Mouse (Mus musculus) lung, postnatal 14 days (tissue): ENCODE data around the gene Tspan9.
A peak's percentile ranks its signal among the peaks of the same experiment; 100 is the strongest.

ENCODE experiments used
- DNase-seq: peaks from one replicate; pipeline ENCODE4 v3.0.0; 2021

Tspan9 gene

GRCm38 (mm10) chr6:128075453-128076003 lies 67.9 kb downstream of the Tspan9 start:
- peak; percentile 22 for DNase-seq

- no peak for DNase-seq
These were observed 72.4 kb downstream of the Tspan9 start for GRCm38 (mm10) chr6:128070921-128071558.

- no peak for DNase-seq
These were observed 73.1 kb downstream of the Tspan9 start for GRCm38 (mm10) chr6:128070072-128070872.

- no peak for DNase-seq
These were observed 75.2 kb downstream of the Tspan9 start for GRCm38 (mm10) chr6:128068144-128068543.

GRCm38 (mm10) chr6:128065982-128066381 lies 77.4 kb downstream of the Tspan9 start:
- DNase-seq: no peak

DNA sequence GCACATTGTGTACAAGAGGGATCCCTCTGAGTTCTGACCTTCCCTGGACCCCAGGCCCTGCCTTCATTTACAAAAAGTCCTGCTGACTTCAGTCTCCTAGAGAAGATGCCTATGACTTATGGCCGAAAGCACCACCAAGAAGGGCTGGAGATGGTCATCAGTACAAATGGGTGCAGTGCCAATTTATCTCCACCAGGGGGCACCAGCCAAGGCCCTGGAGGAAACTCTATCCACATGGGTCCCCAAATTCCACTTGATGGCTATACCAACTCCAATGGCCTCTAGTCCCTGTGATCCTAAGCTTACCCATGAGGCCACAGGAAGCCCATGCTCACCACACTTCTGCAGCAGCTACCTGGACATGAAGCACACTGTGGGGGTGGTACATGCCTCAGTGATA lies 79.9 kb downstream of the Tspan9 start:
- DNase-seq: peak; percentile 69

DNA sequence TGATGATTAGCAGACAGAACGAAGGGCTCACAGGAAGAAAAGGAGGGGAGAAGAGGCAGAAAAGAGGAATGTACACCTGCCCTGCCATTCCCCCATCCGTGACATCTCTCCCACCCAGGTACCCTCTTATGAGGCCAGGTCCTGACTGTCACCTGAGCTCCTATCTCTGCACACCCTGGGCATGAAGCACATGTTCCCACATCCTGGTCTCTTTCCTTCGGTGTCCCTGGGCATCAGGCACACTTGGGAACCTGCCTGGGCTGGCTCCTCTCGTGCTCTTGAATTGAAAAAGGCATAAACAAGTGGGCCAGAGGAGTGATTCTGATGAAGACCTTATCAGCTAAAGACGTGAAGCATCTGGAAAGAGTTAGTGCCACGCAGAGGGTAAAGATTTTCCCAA lies 80.6 kb downstream of the Tspan9 start:
- DNase-seq: no peak

DNA sequence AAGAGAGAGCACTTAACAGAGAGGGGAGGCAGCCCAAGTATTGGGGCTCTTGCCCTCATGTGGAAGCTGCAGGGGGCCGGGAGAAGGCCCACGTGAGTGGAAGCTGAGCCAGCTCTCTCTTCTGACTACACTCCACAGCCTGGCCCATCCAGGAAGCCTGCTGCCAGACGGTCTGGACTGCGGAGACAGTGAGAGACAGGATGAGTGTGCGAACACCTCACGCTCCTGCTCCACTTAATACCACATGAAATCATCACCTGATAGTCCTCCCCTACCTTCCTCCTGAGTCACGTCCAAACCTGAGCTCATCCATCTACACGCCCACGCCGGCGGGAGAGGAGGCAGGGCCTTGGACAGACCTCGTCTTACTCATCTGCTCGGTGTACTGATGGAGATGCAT lies 81.2 kb downstream of the Tspan9 start:
- no peak for DNase-seq

- DNase-seq: no peak
These were observed 82.1 kb downstream of the Tspan9 start for GRCm38 (mm10) chr6:128061342-128061741.

DNA sequence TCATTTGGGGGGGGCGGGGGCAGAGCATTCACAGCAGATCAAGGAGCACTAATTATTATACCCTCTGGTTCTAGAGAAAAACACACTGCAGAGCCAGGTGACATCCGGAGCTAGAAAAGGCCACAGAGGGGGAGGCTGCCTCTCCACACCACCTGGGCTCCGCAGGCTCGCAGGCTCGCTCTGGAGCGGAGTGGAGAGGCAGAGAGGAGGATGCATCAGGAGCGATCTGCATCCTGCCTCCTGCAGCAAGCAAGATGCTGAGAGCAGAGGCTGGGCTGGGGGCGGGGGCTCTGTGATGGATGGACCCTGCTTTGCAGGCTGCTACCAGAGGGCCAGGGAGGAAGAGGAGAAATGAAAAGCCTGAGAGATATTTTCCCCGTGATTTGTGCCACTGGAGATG lies 84.8 kb downstream of the Tspan9 start:
- DNase-seq: no peak

GRCm38 (mm10) chr6:128058157-128058556 lies 85.2 kb downstream of the Tspan9 start:
- DNase-seq: no peak

DNA sequence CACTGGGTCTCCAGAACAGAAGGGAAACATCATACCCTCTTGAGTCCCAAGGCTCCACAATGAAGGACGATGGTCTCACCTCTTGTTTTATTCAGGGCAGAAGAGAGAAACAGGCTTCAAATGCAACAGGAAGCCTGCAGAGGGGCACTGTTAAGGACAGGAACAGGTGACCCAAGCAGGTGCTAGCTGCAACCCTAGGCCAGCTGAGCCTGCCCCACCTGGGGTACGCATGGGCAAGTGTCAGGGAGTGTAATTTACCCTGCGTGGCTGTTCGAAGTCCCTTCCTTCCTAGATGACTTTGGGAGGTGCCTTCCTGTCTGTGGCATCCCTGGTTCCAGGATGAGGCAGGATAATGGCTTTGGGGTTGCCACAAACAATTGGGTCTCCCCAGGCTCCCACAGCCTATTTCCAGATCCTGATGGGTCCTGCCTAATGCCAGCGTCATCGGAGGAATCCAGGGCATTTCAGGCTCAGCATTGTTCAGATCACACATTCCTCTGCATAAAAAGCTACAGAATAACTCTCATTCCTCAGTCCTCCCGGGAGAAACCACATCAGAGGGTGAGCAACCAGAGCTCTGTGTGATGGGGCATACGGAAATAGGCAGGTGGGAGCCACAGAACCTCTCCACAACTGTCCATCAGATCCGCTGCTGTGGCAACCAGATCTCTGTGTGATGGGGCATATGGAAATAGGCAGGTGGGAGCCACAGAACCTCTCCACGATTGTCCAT lies 90.2 kb downstream of the Tspan9 start:
- DNase-seq: no peak

DNA sequence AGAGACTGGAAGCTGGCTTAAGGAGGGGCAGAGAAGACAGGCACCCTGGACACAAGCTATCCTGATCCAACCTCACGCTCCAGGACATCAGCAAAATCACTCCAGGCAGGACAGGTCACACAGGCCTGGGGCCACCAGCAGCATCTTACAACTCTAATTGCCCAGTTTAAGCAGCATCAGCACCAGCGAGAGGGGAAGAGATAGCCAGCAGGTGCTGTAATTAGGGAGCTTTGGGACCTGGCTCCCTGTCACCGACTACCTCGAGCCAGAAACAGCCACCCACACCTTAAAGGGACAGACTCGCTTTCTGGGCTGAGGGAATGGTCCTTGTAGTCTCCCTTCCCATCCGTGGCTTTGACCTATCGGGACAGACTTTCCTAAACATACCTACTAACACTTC lies 95.7 kb downstream of the Tspan9 start:
- DNase-seq: no peak

DNA sequence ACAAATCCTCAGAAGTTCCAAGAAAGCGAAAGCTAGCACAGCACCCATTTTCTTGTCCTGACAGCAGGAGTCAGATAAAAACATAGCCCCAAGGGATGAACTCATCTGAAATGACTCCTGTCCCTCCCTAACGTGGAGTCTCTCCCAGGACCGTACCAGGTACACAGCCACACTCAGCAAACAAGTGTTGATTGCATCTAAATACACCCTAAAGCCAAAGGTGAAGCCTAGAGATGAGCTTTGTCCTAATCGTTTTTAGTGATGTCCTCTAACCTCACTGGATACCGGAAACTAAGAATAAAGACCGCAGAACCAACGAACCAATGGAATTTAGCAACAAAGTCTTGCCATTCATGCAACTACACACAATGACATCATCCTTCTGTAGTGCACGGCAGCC lies 96.2 kb downstream of the Tspan9 start:
- DNase-seq: no peak

GRCm38 (mm10) chr6:128046799-128047198 lies 96.6 kb downstream of the Tspan9 start:
- DNase-seq: no peak

- DNase-seq: no peak
These were observed 98.7 kb downstream of the Tspan9 start for GRCm38 (mm10) chr6:128044691-128045090.

DNA sequence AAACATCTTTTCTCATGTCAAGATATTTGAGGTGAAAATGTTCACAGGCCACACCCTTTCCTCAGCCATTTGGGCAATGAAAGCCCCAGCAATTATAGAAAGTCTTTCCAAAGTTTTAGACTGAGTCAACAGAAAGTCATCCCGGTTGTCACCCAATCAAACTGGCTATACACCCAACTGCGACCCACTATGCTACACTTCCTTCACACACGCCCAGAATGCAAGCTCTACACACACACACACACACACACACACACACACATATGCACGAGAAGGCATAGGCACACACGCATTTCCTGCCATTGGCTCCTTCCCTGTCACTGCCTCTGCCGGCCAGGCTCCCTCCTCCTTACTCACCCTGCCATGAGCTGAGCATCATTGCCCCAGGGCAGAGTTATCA lies 99.9 kb downstream of the Tspan9 start:
- no peak for DNase-seq

DNA sequence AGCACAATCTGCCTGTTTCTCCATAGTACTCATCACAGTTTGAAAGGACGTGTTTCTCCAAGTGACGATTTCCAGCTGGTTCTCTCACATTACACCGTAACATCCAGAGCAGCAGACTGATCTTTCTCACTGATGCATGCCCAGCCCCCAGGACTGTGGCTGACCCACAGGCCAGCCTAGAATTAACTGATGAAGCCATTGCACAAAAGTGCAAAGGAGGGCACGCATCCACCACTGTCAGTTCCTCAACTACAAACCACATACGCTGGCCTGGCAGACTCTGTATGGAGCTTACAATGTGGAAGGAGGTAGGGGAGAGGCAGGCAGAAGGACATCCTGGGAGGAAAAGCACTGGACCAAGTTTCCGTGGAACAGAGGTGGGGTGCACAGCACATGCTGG lies 101.6 kb downstream of the Tspan9 start:
- no peak for DNase-seq

DNA sequence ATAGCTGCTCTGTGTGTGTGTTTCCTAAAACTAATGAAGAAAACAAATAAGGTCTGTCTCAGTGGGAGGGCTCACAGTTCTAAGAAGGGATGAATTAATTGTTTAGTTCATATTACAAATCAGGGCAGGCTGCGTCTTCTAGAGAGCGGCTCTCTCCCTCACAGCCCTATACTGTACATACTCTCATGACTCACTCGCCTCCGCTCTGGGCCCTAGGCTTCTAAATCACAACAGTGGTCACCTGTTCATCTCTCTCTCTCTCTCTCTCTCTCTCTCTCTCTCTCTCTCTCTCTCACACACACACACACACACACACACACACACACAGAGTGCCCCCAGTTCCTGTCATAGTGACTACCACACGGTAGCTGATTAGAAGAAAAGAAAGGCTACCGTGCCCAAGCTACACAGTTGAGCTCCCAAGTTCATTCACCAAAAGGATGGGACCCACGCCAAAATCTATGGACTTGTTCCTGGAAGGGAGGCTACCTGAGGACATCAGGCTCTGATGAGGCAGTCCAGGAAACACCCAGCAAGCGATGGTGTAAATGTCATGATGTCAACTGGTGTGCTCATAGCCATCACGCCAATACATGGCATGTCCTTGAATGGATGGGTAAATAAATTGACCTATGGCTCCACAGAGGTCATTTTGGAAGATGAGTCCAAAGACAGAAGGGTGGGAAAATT lies 104.2 kb downstream of the Tspan9 start:
- no peak for DNase-seq

GRCm38 (mm10) chr6:128038568-128038967 lies 104.8 kb downstream of the Tspan9 start:
- no peak for DNase-seq

DNA sequence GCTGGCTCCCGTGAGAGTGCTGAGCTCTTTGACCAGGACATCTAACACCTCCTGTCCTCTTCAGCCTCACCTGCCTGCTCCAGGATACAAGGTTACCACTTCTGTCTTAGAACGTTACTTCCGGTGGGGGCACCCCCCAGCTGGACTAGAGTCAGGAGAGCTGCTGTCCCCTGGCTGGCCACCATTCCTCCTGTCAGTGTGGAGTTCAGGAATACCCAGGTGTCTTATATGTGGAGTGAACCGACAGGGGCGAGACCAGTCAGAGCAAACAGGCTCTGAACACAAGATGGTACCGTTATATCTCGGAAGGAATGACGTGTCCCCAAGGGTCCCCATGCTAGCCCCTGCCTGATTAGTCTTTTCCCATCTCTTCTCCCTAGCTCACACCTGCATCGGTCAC lies 106.8 kb downstream of the Tspan9 start:
- DNase-seq: no peak

- no peak for DNase-seq
These were observed 107.5 kb downstream of the Tspan9 start for GRCm38 (mm10) chr6:128035930-128036309.
